Mouse (Mus musculus): Measurements from ENCODE around the gene Ccdc152.
"Not testable (repeated sequence)": the region's sequence is repeated elsewhere in the genome, so short reads cannot be mapped to it uniquely, and the experiment has no call there.

Gene Ccdc152

DNA sequence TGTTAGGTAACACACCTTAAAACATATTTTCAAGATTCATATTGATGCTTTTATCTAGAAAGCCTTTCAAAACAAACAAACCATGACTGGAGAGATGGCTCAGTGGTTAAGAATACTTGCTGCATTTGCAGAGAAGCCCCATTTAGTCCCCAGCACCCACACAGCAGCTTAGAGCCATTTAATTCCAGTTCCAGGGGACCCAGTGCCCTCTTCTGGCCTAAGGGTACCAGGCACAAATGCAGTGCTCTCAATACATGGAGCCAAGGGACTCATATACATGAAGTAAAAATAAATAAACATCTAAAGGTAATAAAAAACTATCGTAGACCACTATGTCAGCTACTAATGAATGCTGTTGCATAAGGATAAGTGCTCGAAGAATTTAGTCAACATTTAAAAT, 25.9 kb downstream of the Ccdc152 start:
- no peak for DNase-seq

DNA sequence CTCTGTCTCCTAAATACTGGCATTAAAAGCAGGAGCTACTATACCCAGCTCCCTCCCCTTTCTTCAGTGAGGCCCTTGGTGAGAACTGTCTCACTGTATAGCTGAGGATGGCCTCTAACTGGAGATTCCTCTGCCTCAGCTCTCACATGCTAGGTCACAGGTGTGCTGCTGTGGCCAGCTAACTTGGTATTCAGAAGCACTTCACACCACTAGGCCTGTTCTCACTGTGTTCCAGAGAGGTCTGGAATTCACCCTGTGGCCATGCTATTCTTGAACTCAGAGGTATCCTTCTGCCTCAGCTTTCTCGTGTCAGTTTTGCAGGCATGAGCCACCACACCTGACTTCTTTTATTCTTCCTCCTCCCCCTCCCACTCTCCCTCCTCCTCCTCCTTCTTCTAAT, 30.1 kb downstream of the Ccdc152 start:
- no peak for DNase-seq

DNA sequence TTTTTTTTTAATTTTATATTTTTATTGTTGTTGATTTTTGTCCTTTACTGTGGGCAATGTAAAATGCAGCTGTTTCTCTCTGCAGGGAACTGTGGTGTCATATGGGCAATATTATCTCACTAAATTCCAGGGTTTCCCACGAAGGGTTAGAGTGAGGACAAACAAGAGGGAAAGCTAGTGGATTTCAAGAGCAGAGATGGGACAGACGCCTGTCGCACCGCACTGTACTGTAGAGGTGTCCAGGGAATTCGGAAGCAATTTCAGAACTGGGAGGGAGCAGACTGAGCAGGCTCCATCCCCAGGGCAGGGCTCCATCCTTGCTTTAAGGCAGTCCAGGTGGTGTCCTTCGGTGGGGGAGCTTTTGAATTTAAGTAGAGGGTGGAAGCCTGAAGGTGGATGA, 32.1 kb downstream of the Ccdc152 start:
- DNase-seq = peak in 1 of 2 experiments; percentile 16

DNA sequence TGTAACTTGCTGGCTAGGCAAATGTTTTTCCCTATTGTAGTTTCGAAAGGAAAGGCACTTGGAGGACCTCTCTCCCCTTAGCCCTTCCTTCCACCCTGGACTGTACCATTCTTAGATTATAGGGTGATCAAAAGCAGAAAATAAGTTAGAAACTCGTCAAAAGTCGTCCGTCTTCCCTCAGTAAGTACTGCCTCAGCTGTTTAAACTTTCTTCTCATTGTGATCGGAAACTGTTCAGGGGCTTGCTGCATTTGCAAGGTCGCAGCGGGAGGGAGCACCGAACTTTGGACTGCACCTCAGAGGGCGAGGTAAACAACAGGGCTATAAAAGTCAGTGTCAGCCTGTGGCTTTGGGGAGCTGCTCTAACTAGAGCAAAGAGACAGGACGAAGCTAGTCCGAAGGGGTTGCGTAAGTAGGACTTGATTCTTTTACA, 32.7 kb downstream of the Ccdc152 start:
- peak; percentile 41 to 67 for DNase-seq

DNA sequence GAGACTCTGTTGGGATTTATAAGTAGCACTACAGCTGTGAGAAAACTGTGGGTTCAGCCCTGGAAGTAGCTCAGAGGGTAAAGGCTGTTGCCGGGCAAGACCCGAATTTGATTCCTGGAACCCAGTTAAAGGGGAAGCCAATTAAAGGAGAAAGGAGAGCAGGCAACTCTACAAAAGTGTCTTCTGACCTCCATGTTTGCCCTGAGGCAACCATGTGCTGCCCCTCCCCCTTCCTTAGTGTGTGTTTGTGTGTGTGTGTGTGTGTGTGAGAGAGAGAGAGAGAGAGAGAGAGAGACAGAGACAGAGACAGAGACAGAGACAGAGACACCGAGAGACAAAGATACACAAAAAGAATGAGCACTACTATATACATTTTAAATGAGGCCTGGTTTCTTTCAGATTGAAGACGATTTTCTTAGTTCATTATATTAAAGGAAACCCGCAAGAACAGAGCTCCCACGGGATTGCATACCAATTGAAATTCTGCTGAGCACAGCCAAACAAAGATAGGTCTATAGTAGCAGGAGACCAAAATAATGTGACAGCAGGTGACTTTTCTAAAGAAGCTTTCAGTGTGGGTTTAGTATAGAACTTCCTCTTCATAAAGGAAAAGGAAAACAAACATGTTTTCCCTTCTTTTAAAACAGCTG, 33.2 kb downstream of the Ccdc152 start:
- no peak for DNase-seq

DNA sequence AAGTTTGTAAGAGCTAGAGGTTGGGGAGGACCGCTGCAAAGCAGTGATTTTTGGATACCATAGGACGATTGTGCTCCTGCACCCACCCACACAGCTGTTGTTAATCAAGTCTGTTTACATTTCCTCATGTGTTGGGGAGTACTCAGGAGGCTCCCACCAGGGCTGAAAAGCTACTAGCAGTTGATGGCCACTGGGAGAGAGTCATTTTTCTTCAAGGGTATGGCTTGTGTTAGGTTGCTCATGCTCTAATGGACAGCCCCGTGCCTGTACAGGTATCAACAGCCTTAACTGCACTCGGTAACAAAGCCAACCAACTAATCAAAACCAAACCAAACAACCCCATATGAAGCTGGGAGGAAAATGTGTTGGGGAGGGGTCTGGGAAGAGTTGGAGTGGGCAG, 33.8 kb downstream of the Ccdc152 start:
- no peak for DNase-seq

DNA sequence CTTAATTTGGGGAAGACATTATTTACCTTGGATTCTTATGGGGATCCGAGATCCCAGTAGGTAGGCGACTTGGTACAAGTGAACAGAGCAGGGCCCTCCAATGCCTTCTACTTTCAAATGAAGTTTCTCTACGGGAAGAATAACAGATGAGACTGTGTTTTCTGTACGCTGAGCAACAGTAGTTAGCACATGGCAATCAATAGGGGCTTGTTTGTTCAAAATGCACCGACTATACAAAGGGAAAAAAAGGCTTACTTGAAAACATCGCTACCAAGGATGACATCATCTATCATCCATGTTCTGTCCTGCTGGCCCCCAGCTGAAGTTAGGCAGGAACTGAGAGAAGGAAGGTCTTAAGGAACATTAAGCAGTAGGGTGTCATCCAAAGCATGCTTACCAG, 35.1 kb downstream of the Ccdc152 start, which contains the start of gene Selenop:
TSS of gene Selenop (plus strand) at position 301 of the 400 bp plus-strand sequence.
- DNase-seq = no peak

DNA sequence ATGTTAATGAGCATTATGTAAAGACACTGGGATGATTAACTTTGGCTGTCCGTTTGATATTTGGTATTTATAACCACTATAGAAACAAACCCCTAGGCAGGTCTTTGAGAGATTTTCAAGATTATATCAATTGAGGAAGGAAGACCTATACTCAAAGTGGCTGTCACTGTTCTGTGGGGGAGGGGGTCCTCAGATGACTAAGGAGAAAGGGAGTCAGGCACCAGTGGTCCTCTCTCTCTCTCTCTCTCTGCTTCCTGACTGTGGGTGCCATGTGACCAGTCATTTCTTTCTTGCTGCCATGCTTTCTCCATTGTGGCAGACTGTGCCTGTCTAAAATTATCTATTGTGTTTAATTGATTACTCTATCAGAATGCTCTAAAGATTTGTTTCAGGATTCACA, 38.5 kb downstream of the Ccdc152 start:
- no peak for DNase-seq

DNA sequence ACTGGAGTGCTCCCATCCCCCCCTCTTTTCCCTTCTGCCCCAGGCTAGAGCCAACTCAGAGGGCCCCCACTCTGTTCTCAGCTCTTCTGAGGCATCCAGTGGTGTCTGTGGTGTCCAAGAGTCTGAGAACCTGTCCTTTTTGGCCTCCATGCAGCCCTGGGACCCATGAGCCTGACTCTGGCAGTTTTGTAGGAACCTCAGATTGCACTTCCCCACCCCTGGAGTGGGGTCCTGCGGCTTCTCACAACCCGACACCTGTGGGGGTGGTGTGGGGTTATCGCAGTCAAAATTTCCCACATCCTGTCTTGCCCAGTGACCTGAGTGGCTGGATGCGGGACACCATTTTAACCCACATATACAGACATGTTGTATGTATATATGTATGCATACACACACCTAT, 39.0 kb downstream of the Ccdc152 start:
- no peak for DNase-seq

DNA sequence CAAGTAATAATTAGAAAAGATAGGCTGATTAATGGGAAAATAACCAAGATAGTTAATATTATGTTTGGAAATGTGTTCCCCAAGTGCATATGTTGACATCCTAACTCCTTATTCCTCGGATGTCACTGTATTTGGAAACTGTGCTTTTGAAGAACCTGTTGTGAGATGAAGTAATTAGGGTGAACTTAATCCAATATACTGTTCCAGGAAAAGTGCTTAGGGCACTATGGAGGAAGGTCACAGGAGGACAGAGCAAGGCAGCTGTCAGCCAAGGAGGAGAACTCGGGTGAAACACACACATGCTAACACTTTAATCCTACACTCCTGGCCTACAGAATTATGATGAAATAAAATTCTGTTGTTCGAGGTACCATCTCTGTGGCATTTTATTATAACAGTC, 40.4 kb downstream of the Ccdc152 start:
- DNase-seq = no peak

DNA sequence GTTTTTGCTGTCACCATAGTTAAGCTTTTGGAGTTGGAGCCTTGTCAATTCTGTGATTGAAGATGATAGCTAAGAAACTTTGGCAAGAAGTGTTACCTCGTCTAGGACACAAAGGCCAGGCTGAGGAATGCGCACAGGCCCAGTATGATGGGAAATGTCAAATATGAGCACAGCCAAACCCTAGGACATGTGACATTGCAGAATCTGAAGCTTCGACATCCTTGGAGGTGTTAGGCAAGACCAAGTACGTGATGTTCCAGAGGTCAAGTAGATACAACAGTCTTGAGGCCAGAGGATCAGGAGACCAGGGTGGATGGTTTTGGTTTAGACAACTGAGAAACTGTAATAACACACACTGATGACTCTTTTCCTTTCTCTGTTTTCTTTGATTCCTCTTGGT, 43.0 kb downstream of the Ccdc152 start:
- DNase-seq = no peak

DNA sequence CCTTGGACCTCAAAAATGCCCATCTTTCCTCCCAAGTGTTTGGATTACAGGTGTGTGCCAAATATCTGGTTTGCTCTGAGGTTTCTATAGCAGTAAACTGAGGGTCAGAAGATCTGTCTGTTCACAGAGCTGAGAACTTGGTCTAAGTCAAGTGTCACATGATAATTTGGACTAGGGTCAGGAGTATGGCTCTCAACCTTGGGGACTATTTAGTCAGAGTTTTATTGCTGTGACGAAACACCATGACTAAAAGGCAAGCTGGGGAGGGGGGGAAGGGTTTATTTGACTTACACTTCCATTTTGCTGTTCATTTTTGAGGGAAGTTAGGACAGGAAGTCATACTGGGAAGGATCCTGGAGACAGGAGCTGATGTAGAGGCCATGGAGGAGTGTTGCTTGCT, 44.3 kb downstream of the Ccdc152 start:
- DNase-seq = no peak

DNA sequence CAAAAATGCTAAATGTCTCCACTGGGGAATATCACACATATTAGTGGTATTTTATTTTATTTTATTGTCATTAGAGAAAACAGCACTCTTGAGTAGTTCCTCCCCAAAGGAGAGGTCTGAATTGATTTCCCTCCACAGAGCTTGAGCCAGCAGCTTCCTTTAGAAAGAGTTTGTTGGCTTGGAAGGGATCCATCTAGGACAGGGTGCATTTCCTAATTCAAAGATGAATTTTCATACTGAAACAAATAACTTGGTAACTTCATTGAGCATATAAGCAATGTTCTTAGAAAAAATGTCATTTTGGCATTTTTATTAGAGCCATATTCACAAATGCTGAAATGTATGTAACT, 51.6 kb downstream of the Ccdc152 start:
- DNase-seq = no peak

DNA sequence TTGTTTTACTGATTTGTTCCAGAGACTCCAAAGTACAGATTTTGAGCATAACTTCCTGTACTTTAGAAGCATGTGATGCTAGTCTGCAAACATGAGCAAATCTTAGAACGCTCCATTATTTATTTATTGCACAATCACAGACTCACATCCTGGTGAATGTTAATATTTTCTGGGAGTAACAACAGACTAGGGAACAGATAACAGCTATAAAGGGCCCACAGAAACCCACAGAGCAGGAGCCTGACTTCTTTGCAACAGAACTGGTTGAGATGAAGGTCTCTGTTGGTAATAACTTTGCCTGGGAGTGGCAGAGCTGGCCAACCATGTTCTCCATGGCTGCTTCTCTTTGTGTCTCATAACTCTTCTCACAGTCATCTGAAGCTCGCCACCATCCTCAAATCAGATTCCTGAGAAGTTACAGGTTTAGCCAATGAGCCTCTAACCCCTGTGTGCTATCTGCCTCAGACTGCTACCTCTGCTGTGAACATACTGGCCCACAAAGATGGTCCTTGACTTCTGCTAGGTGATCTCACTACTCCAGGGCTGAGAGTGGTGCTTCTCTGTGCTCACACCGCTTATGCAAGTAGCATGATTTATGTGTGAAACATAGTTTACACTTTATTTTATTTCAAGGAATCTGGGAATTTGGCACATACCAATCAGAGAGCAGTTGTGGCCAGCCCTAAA, 52.2 kb downstream of the Ccdc152 start:
- no peak for DNase-seq

DNA sequence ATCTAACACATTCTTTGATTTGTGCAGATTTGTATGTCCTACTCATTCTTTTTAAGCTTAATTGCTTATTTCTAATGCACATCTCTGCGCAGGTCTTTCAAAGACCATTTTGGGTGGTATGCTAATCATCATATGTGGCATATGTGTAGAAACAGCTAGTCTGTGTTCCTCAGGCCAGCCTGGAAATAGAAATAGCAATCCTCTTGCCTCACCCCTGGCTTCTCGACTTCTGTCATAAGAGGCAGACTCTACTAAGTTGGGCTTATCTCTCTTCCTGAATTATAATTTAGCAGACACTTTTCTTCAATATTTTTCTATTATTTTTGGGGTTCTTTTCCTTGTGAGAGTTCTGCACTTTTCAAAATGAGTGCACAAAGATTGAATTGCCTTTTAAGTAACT, 52.7 kb downstream of the Ccdc152 start:
- DNase-seq = no peak

DNA sequence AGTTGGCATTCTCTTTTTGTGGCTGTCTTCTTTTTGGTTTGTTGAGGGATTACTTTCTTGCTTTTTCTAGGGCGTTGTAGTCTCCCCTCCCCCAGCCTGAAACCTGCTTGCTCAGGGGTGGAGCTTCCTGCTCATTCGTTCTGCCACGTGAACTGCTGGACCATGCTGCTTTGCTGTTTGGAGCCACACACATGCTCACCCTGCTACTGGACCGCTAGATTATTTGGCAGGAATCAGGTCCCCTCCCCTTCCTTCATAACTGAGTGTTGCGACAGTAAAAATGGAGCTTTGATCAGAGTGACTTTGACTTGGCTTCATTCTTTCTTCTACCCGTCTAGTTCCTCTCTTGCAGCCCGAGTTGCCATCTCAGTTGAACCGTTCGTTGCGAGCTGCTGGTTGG, 58.3 kb downstream of the Ccdc152 start:
- DNase-seq = not testable (repeated sequence)

DNA sequence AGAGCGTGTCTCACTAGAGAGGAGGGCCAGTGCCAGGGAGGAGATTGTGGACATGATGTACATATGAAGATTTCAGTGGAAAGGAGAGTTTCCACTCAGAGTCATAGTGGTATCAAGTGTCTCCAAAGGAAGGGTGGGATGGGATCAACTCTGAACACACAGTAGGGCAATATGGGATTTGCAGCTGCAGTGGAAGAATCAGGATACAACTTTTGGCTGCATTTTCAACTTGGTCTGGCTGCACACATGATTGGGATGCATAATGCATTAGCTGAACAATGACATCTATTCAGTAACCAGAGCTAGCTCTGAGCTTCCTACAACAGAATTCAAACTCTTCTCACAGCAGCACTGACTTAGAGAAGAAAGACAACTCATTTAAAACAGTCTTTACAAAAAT, 65.4 kb downstream of the Ccdc152 start:
- DNase-seq = no peak

DNA sequence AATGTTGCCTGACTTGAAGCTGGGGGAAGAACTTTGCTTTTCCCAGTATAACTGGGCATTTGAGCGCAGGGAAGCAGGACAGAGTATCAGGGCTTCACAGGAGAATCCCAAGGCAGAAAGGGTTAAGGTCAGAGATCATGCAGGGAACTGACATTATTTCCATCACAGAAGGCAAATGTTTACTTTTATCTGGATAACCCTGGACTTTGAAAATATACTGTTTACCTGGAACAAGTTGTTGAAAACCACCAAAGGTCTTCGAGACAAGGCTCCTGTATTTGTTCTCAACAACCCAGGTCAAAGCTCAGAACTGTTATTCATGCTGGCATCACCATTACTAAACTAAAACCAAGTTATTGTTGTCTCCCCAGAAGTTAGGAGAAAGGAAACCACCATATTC, 67.0 kb downstream of the Ccdc152 start:
- no peak for DNase-seq

DNA sequence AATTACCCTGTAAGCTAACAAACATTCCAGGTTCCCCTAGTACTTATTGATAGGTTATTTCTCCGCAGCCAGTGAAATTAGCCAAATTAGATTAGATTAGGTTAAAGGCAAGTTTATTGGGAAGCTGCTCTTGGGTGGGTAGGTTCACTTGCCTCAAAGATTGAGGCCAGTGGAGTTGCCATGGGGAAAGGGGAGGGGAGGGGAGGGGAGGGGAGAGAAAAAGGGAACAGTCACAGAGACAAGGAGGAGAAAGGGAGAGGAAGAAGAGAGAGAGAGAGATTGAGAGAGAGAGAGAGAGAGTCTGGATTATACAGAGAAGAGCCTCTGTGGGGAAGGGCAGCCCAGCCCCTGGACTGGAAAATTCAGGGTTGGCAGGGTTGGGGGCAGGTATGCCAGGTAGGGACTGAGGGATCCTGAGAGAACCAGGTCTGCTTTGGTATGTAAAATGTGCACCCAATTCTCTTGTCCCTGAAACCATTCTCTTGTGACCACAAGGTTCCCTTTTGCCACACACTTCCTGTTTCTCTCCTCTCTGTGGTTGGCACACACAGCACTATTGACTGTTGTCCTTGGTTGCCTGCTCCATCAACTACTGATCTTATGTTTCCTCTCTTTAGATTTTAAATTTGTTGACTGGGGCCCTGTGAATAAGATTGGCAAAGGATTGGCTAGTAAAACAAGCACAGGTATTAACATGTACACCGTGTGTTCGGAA, 69.3 kb downstream of the Ccdc152 start:
- no peak for DNase-seq

DNA sequence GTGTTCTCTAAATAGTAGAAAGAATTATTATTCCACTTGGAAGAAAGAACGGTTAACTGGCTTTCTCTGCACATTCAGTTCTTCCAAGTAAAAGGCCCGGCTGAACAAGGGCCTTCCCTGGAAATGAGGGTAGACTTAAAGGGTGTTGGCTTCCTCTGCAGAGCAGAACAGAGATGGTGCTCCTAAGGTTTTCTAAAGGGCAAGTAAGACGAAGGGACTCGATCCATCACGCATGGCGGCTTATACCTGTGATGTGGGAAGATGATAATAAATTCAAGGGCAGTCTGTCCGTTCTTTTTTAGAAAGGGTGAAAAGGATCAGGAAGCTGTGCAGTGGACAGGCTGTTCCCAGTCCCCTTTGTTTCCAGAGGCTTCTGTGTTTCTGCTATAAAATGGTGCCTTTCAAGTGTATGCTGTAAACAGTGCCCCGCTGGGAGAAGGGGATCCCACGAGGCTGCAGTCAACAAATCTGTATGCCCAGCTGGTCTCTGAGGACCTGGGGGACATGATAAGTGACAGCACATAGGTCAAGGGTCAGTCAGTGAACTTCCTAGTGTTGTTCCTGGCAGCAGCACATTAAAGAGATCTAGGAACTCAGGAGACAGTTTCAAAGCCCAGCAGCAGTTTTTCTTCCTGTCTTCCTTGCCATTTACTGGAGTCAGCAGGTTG, 71.0 kb downstream of the Ccdc152 start:
- no peak for DNase-seq

DNA sequence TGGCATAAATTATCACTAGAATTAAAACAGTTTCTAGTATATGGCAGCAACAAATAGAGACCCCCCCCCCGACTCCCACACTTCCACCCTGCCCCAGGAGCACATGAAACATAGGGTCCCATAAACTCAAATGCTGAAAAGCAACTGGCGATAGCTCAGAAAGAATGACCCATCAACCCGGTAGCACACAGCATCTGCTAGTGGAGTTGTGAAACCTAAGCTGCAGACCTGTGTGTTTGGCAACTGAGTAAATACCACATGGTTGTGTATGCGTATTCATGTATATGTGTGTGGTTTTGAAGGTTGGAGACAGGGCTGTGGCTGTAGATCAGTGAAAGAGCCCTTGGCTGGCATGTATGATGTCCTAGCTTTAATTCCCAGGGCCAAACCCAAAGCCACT, 72.3 kb downstream of the Ccdc152 start:
- DNase-seq = no peak
